Mouse (Mus musculus) cortical plate, adult 2 months (tissue): ENCODE measurements around the gene Fbxw26. TPM values are rescaled to one million over a fixed set of nuclear protein-coding genes. Genes with fewer than 3 reads are reported as not detected.
"Not testable (repeated sequence)": the region's sequence is repeated elsewhere in the genome, so short reads cannot be mapped to it uniquely, and the experiment has no call there.

Experiments used
- H3K27ac ChIP-seq: fragments of 200-500 bp; 2 replicates; pipeline ENCODE4 v1.5.1; 2012; ENCODE audit warnings: low read length, control low read depth, inconsistent platforms; ENCODE audit not compliant: insufficient read depth
- H3K4me1 ChIP-seq: fragments of 200-500 bp; 2 replicates; pipeline ENCODE4 v1.6.1; 2011; ENCODE audit warnings: low read length; ENCODE audit not compliant: control insufficient read depth, insufficient read depth
- H3K4me3 ChIP-seq: fragments of 200-500 bp; 2 replicates; pipeline ENCODE4 v1.5.1; 2011; ENCODE audit warnings: mild to moderate bottlenecking, low read length, control low read depth; ENCODE audit not compliant: insufficient read depth
- CTCF ChIP-seq: fragments of 200-500 bp; IDR thresholded peaks from 2 replicates; pipeline ENCODE4 v1.5.1; 2011; ENCODE audit warnings: mild to moderate bottlenecking, control low read depth, low read length; ENCODE audit not compliant: insufficient read depth; ENCODE audit errors: extremely low read depth
- POLR2A ChIP-seq: fragments of 200-500 bp; IDR thresholded peaks from 2 replicates; pipeline ENCODE4 v1.6.1; 2011; ENCODE audit warnings: mild to moderate bottlenecking, low read length, control low read depth; ENCODE audit not compliant: insufficient read depth; ENCODE audit errors: extremely low read depth
- polyA plus RNA-seq: library from polyadenylated mRNA; depleted of rRNA; stranded (reverse); fragments of >200 nt; gene quantifications from 2 replicates; pipeline ENCODE4 v1.2.3, GENCODE M21; 2012; rRNA removed

Gene Fbxw26
- polyA plus RNA-seq, result not detected in 2 replicates

DNA sequence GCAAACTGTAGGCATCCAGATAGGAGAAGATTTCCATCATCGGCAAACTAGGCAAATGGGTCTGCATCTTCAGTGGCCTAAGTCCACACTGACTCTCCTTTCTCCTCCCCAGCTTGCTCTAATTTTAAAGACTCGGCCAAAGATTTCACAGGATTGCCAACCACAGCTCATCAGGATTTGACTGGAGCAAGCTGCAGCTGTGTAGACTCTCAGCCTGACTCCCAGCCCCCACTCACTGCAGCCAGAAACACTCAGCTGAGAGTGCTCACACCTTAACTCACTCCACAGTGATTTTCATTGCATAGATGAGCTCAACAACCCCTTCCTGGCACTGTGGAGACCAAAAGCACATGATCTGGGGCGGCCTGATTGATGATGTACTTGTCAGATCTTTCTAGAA is at the start of gene Fbxw26:
TSS of gene Fbxw26 (minus strand) at position 101 of the 400 bp plus-strand sequence.
- H3K4me3 ChIP-seq, H3K4me1 ChIP-seq, H3K27ac ChIP-seq: not testable (repeated sequence)

DNA sequence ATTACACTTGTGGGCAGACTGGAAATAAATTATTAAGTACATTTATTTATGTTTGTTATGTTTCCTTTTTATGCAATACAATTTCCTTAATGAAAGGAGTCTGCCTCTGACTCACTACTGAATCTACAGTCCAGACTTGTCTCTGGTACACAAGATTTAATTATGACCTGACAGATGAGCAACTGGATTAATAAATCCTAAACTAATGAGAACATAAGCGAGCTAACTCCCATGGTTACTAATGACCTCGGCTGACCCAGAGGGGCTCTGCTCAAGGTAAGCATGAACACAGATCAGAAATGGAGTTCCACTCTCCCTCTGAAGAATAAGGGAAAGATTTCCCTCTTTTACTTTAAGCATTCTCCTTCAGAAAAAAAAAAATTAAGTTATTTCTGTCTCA is 49.3 kb upstream of the Fbxw26 start:
- no peak overlapping the region for H3K27ac ChIP-seq
- H3K4me1 ChIP-seq, result no peaks in the 10 kb centered on the region
- no peak overlapping the region for H3K4me3 ChIP-seq
- TF ChIP-seq POLR2A, result no peak
- TF ChIP-seq CTCF, result no peak

DNA sequence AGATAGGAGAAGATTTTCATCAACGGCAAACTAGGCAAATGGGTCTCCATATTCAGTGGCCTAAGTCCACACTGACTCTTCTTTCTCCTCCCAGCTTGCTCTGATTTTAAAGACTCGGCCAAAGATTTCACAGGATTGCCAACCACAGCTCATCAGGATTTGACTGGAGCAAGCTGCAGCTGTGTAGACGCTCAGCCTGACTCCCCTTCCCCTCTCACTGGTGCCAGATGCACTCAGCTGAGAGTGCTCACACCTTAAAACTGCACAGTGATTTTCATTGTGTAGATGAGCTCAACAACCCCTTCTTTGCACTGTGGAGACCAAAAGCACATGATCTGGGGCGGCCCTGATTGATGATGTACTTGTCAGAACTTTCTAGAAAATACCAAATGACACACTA is 44.7 kb upstream of the Fbxw26 start, which contains the start of gene Fbxw27:
TSS of gene Fbxw27 (minus strand) at position 101 of the 400 bp plus-strand sequence.
- not testable (repeated sequence) for H3K4me1 ChIP-seq, H3K27ac ChIP-seq, H3K4me3 ChIP-seq

DNA sequence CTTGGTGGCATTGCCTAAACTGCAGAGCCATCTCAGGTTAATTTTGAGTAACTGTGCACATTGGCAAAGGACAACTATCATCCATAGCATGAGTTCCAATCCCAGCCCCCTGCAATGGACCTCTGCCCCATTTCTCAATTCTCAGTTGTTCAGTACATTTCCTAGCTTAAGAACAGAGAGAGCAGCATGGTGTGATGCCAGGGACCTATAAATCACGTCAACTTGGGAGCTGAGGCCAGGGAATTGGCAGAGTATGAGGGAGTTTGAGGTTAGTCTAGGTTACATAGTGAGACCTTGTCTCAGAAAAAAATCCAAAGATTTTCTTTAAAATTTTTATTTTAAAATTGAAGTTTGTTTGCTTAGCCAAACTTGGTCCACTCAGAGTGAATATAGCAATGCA is 21.0 kb upstream of the Fbxw26 start:
- H3K4me1 ChIP-seq, H3K4me3 ChIP-seq, H3K27ac ChIP-seq: not testable (repeated sequence)

DNA sequence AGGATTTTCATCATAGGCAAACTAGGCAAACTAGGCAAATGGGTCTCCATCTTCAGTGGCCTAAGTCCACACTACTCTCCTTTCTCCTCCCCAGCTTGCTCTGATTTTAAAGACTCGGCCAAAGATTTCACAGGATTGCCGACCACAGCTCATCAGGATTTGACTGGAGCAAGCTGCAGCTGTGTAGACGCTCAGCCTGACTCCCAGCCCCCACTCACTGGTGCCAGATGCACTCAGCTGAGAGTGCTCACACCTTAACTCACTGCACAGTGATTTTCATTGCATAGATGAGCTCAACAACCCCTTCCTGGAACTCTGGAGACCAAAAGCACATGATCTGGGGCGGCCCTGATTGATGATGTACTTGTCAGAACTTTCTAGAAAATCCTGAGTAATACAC is 43.3 kb downstream of the Fbxw26 start, which contains the start of gene Fbxw18:
TSS of gene Fbxw18 (minus strand) at position 101 of the 400 bp plus-strand sequence.
- not testable (repeated sequence) for H3K4me1 ChIP-seq, H3K4me3 ChIP-seq

DNA sequence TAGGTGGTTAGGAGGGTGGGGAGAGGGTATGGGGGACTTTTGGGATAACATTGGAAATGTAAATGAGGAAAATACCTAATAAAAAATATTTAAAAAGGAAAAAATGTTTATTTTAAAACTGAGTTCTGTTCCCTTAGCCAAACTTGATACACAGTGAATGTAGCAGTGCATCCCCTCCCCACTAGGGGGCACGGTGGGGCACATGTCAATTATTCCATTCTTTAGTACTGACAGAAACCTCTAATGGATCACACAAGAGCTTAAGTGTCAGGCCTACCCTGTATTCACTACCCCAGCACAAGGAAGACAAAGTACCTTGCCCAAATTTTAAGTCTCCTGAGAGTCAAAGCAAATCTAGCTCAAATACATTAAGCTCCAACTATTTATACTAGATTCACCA is 60.6 kb downstream of the Fbxw26 start:
- Histone ChIP-seq H3K4me1 (no peaks in the 10 kb centered on the region), H3K4me3 (no peak overlapping the region), H3K27ac (no peak overlapping the region)
- peak; percentile 31; the same call in 1 of the 2 replicates for TF ChIP-seq CTCF
- no peak for TF ChIP-seq POLR2A

More for the DNA sequence above, 43.3 kb downstream of the Fbxw26 start, which contains the start of gene Fbxw18:
- H3K27ac ChIP-seq, result not testable (repeated sequence)

Other genes with a start within 250 kb of the Fbxw26 start
- gene Fbxw15, start 177.8 kb downstream of the Fbxw26 start, polyA plus RNA-seq, result not detected in 2 replicates
- not detected in 2 replicates for gene Fbxw24, start 120.0 kb downstream of the Fbxw26 start, polyA plus RNA-seq
- not detected in 2 replicates for gene Fbxw25, start 81.4 kb downstream of the Fbxw26 start, polyA plus RNA-seq
- gene Fbxw18, start 43.4 kb downstream of the Fbxw26 start, polyA plus RNA-seq, result not detected in 2 replicates
- gene Fbxw27, start 44.6 kb upstream of the Fbxw26 start, polyA plus RNA-seq, result 0.42 TPM in 1 of 2 replicates, not detected in the other
- gene Spink8, start 66.2 kb upstream of the Fbxw26 start, polyA plus RNA-seq, result 1.1 and 6.6 TPM in 2 replicates
- gene Nme6, start 86.7 kb upstream of the Fbxw26 start, polyA plus RNA-seq, result 13.6 and 14.9 TPM in 2 replicates
- 0.21 TPM in 1 of 2 replicates, not detected in the other for gene Camp, start 103.5 kb upstream of the Fbxw26 start, polyA plus RNA-seq
- 3.0 and 3.7 TPM in 2 replicates for gene Cdc25a, start 129.5 kb upstream of the Fbxw26 start, polyA plus RNA-seq
- gene Map4, start 185.4 kb upstream of the Fbxw26 start, polyA plus RNA-seq, result 337 and 346 TPM in 2 replicates